Mouse (Mus musculus) adrenal gland, adult 8-10 months (tissue): Measurements from ENCODE around the gene Kank4. TPM values are rescaled to one million over a fixed set of nuclear protein-coding genes. Genes with fewer than 3 reads are reported as not detected.

Experiments used
- DNase-seq: peaks from one replicate; pipeline ENCODE4 v3.0.0; 2022
- total RNA-seq, 4 experiments: library from RNA; stranded (reverse); gene quantifications; 2 replicates each; pipeline ENCODE4 v1.2.4; 2022

Gene Kank4
- total RNA-seq, 4 experiments from 2014 or later = 3.1 to 4.2 (median 4.0) TPM

DNA sequence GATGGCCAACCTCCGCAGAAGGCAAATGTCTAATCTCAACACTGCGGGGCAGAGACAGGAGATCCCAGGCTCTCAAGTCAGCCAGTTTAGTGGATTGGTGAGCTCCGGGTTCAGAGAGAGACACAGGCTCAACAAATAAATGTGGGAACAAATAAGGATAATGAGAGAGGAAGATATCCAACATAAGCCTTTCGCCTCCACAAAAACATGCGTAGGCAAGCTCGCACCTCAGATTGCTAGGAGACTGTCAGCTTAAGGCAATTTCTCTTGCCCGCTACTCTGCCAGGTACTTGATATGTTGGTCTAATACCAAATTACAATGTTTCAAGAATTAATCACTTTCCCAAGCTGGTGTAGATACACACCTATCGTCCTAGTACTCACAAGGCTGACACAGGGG is 106.4 kb downstream of the Kank4 start:
- DNase-seq = no peak

Other genes starting within 250 kb of the Kank4 start
- under 1 TPM in 1 of 4 experiments, not detected in 3; 0.28 TPM for gene L1td1, start 90.8 kb downstream of the Kank4 start, total RNA-seq
- not detected for gene I0C0044D17Rik, start 6.3 kb upstream of the Kank4 start, total RNA-seq
- 10 to 100 TPM; 25.9 to 34.6 (median 29.9) TPM for gene Usp1, start 106.3 kb upstream of the Kank4 start, total RNA-seq
- gene Angptl3, start 213.4 kb upstream of the Kank4 start, total RNA-seq = 1 to 10 TPM in 1 of 4 experiments, under 1 TPM in 2, not detected in 1; 0.25 to 1.2 (median 0.31) TPM